Comparison of ENCODE assay signal across 13 mouse cellular contexts in the genomic region with DNA sequence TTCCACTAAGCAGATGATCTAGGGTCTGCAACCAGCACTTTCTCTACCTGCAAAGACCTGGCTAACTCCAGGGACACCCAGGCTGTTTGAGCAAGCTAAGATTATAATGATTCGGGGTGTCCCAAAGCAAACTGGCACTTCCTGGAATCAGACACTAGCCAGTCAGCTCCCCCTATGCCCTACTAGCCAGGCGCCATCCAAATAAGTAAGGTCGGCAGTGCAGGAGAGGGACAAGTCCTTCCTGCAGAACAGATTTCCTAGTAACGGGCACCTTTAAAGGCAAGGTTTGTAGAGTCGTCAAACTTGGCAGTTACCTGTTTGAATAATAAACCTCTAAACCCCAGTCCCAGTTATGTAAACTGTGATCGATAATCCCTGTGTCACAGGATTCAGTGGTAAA. TPM values are rescaled to one million over a fixed set of nuclear protein-coding genes. Genes with fewer than 3 reads are reported as not detected.
A peak's percentile ranks its signal among the peaks of the same experiment; 100 is the strongest.
DNase-seq lines count a peak whose midpoint lies in the region; ATAC-seq and TF ChIP-seq lines count a peak whose summit lies in the region.
"Had no signal": no experiment of that assay in that cellular context is flagged by ENCODE, and none has a peak within 500 bp of the region (broad histone marks: within the 10 kb centered on the region; RNA-seq: fewer than 3 reads in every experiment).

No protein-coding gene starts in this region.

- H3K4me2 ChIP-seq in forebrain, embryonic 13.5 days: no peak overlapping the region
- no peak overlapping the region for H3K4me2 ChIP-seq in kidney, embryonic 15.5 days
- H3K4me2 ChIP-seq in kidney, embryonic 14.5 days (replicated peaks; ENCODE audit: low read depth, low read length): no peak overlapping the region
- H3K4me2 ChIP-seq in hindbrain, embryonic 16.5 days (ENCODE audit: low read length): no peak overlapping the region

- H3K9ac ChIP-seq in forebrain, embryonic 13.5 days: no peak overlapping the region
- no peak overlapping the region for H3K9ac ChIP-seq in kidney, embryonic 15.5 days
- no peak overlapping the region for H3K9ac ChIP-seq in kidney, embryonic 14.5 days (ENCODE audit: low read depth, low read length)
- H3K9ac ChIP-seq in hindbrain, embryonic 16.5 days (ENCODE audit: low read depth, low read length): no peak overlapping the region
- H3K9ac ChIP-seq: liver, embryonic 14.5 days had no signal

- H3K27ac ChIP-seq in forebrain, embryonic 13.5 days: peak overlapping the region; percentile 80
- no peak overlapping the region for H3K27ac ChIP-seq in forebrain, embryonic 10.5 days
- H3K27ac ChIP-seq in kidney, embryonic 15.5 days: peak overlapping the region; percentile 72; the same call in 1 of the 2 replicates
- no peak overlapping the region for H3K27ac ChIP-seq in kidney, embryonic 14.5 days (ENCODE audit: low read depth, low read length)
- peak overlapping the region; percentile 53 for H3K27ac ChIP-seq in cortical plate, adult 2 months (ENCODE audit: insufficient read depth, low read length)
- no peak overlapping the region for H3K27ac ChIP-seq in hindbrain, embryonic 16.5 days (ENCODE audit: low read depth, low read length)
- H3K27ac ChIP-seq: liver, embryonic 14.5 days; macrophage had no signal

- H3K4me3 ChIP-seq in forebrain, embryonic 13.5 days: no peak overlapping the region
- H3K4me3 ChIP-seq in forebrain, embryonic 10.5 days: no peak overlapping the region
- no peak overlapping the region for H3K4me3 ChIP-seq in kidney, embryonic 15.5 days (replicated peaks)
- no peak overlapping the region for H3K4me3 ChIP-seq in kidney, embryonic 14.5 days (ENCODE audit: low read length)
- no peak overlapping the region for H3K4me3 ChIP-seq in cortical plate, adult 2 months (ENCODE audit: insufficient read depth, low read length)
- no peak overlapping the region for H3K4me3 ChIP-seq in hindbrain, embryonic 16.5 days (ENCODE audit: low read length)
- H3K4me3 ChIP-seq: myocyte had no signal

- TF ChIP-seq CTCF in cortical plate, adult 2 months (IDR thresholded peaks at IDR 0.05; ENCODE audit: extremely low read depth, insufficient read depth, low read length): no peak

- peaks cover 4% of the 10 kb centered on the region; the same call in 1 of the 2 replicates for H3K36me3 ChIP-seq in forebrain, embryonic 13.5 days (ENCODE audit: poor library complexity, severe bottlenecking)
- H3K36me3 ChIP-seq in forebrain, embryonic 10.5 days (replicated peaks): peaks cover 4% of the 10 kb centered on the region
- H3K36me3 ChIP-seq in kidney, embryonic 15.5 days: peaks cover 8% of the 10 kb centered on the region
- H3K36me3 ChIP-seq in kidney, embryonic 14.5 days (ENCODE audit: control insufficient read depth, insufficient read depth, low read length): no peaks in the 10 kb centered on the region
- no peaks in the 10 kb centered on the region for H3K36me3 ChIP-seq in hindbrain, embryonic 16.5 days (ENCODE audit: control insufficient read depth, insufficient read depth, low read length)

- H3K4me1 ChIP-seq in forebrain, embryonic 13.5 days: peaks cover 14% of the 10 kb centered on the region
- peaks cover 16% of the 10 kb centered on the region for H3K4me1 ChIP-seq in forebrain, embryonic 10.5 days
- peaks cover 18% of the 10 kb centered on the region for H3K4me1 ChIP-seq in kidney, embryonic 15.5 days
- 0 out of 2 replicates have a peak, but pooled peaks cover 7% of the 10 kb centered on the region for H3K4me1 ChIP-seq in kidney, embryonic 14.5 days (ENCODE audit: control insufficient read depth, insufficient read depth, low read length)
- H3K4me1 ChIP-seq in cortical plate, adult 2 months (ENCODE audit: control insufficient read depth, insufficient read depth, low read length): peaks cover 6% of the 10 kb centered on the region; the same call in 1 of the 2 replicates
- H3K4me1 ChIP-seq in hindbrain, embryonic 16.5 days (ENCODE audit: control insufficient read depth, insufficient read depth, low read depth, low read length): peaks cover 5% of the 10 kb centered on the region; the same call in 1 of the 2 replicates

- 80% methylated on average over 6 of the region's 6 CpGs for WGBS in forebrain, embryonic 13.5 days
- WGBS in forebrain, embryonic 10.5 days: 80% methylated on average over 6 of the region's 6 CpGs
- 69% methylated on average over 6 of the region's 6 CpGs for WGBS in kidney, embryonic 15.5 days
- WGBS in kidney, embryonic 14.5 days: 65% methylated on average over 6 of the region's 6 CpGs
- WGBS in hindbrain, embryonic 16.5 days: 79% methylated on average over 6 of the region's 6 CpGs

- no peak for DNase-seq in forebrain, embryonic 10.5 days (ENCODE audit: extremely low spot score, low spot score)
- no peak for DNase-seq in yolk sac, embryonic 10.5 days (ENCODE audit: low spot score)
- no peak for DNase-seq in c-Kit-positive CD71-positive TER-119-positive erythroid progenitor cells, embryonic 14.5 days (ENCODE audit: low spot score)
- DNase-seq: cerebellum, adult 8-10 months; retina, postnatal 1 day had no signal

- ATAC-seq in forebrain, embryonic 13.5 days: no peak
- no peak for ATAC-seq in kidney, embryonic 15.5 days (replicated peaks; ENCODE audit: low FRiP score)
- ATAC-seq in kidney, embryonic 14.5 days (ENCODE audit: low FRiP score, low TSS enrichment): no peak
- 0 out of 2 replicates have a peak, but pooled peaks have one; percentile 9 for ATAC-seq in hindbrain, embryonic 16.5 days

- H3K27me3 ChIP-seq in forebrain, embryonic 13.5 days: no peaks in the 10 kb centered on the region
- H3K27me3 ChIP-seq in forebrain, embryonic 10.5 days (ENCODE audit: poor library complexity, severe bottlenecking): no peaks in the 10 kb centered on the region
- H3K27me3 ChIP-seq in kidney, embryonic 15.5 days: no peaks in the 10 kb centered on the region
- no peaks in the 10 kb centered on the region for H3K27me3 ChIP-seq in kidney, embryonic 14.5 days (ENCODE audit: control insufficient read depth, insufficient read depth, low read length)
- no peaks in the 10 kb centered on the region for H3K27me3 ChIP-seq in hindbrain, embryonic 16.5 days (replicated peaks; ENCODE audit: control insufficient read depth, insufficient read depth, low read length)

- TF ChIP-seq POLR2A in cortical plate, adult 2 months (IDR thresholded peaks at IDR 0.05; ENCODE audit: extremely low read depth, insufficient read depth, low read length): no peak

- H3K9me3 ChIP-seq in forebrain, embryonic 13.5 days (replicated peaks): no peaks in the 10 kb centered on the region
- H3K9me3 ChIP-seq in forebrain, embryonic 10.5 days: no peaks in the 10 kb centered on the region
- H3K9me3 ChIP-seq in kidney, embryonic 15.5 days (replicated peaks): no peaks in the 10 kb centered on the region
- H3K9me3 ChIP-seq in kidney, embryonic 14.5 days (ENCODE audit: control insufficient read depth, low read length): no peaks in the 10 kb centered on the region
- H3K9me3 ChIP-seq in hindbrain, embryonic 16.5 days (ENCODE audit: control insufficient read depth, low read length): no peaks in the 10 kb centered on the region

RNA-seq across cellular contexts. Expression of a gene that starts 31.2 kb away (rescaled TPM):
- 0.65 and 0.89 TPM in 2 replicates for polyA plus RNA-seq in forebrain, embryonic 13.5 days (2015; fragmentation: Nextera tagmentation; extraction: Ambion mirVana)
- polyA plus RNA-seq in forebrain, embryonic 10.5 days (2016; fragmentation: Nextera tagmentation; extraction: Ambion mirVana): 0.25 and 0.26 TPM in 2 replicates
- 1.2 and 1.5 TPM in 2 replicates for polyA plus RNA-seq in kidney, embryonic 15.5 days (2015; fragmentation: Nextera tagmentation; extraction: Ambion mirVana)
- polyA plus RNA-seq in kidney, embryonic 14.5 days (2014; fragmentation: Nextera tagmentation; extraction: Ambion mirVana): 1.2 and 1.3 TPM in 2 replicates
- 0.92 and 0.98 TPM in 2 replicates for polyA plus RNA-seq in cortical plate, adult 2 months (2012; rRNA removed)
- 1.2 and 1.6 TPM in 2 replicates for polyA plus RNA-seq in hindbrain, embryonic 16.5 days (2015; fragmentation: Nextera tagmentation; extraction: Ambion mirVana)

RNA-seq across cellular contexts. Expression of a gene that starts 54.6 kb away (rescaled TPM):
- polyA plus RNA-seq in forebrain, embryonic 13.5 days (2015; fragmentation: Nextera tagmentation; extraction: Ambion mirVana): 49.4 and 53.6 TPM in 2 replicates
- 96.5 and 105 TPM in 2 replicates for polyA plus RNA-seq in forebrain, embryonic 10.5 days (2016; fragmentation: Nextera tagmentation; extraction: Ambion mirVana)
- polyA plus RNA-seq in kidney, embryonic 15.5 days (2015; fragmentation: Nextera tagmentation; extraction: Ambion mirVana): 85.8 and 86.4 TPM in 2 replicates
- 72.7 and 92.6 TPM in 2 replicates for polyA plus RNA-seq in kidney, embryonic 14.5 days (2014; fragmentation: Nextera tagmentation; extraction: Ambion mirVana)
- 30.6 and 31.1 TPM in 2 replicates for polyA plus RNA-seq in cortical plate, adult 2 months (2012; rRNA removed)
- 42.2 and 44.6 TPM in 2 replicates for polyA plus RNA-seq in hindbrain, embryonic 16.5 days (2015; fragmentation: Nextera tagmentation; extraction: Ambion mirVana)

Comparison
In these comparisons a context has a peak if more than half of its experiments do, and no peak if none do; other contexts are left out.
1. H3K27ac ChIP-seq: peak in forebrain, embryonic 13.5 days (single experiment), kidney, embryonic 15.5 days (single experiment) and cortical plate, adult 2 months (single experiment); none in forebrain, embryonic 10.5 days (single experiment), kidney, embryonic 14.5 days (single experiment) and hindbrain, embryonic 16.5 days (single experiment).